Mouse (Mus musculus): ENCODE results near the gene D6Ertd527e.

The D6Ertd527e gene

GRCm38 (mm10) chr6:87112125-87112524 is 7.6 kb downstream of the D6Ertd527e start:
- DNase-seq: no peak

GRCm38 (mm10) chr6:87115981-87116380 is 11.4 kb downstream of the D6Ertd527e start:
- DNase-seq: no peak

GRCm38 (mm10) chr6:87116596-87116995 is 12.1 kb downstream of the D6Ertd527e start:
- DNase-seq: no peak

- no peak for DNase-seq
These were observed 14.7 kb downstream of the D6Ertd527e start for GRCm38 (mm10) chr6:87119066-87119837.

- no peak for DNase-seq
These were observed 15.4 kb downstream of the D6Ertd527e start for GRCm38 (mm10) chr6:87119975-87120374.

- DNase-seq: no peak
These were observed 16.1 kb downstream of the D6Ertd527e start for GRCm38 (mm10) chr6:87120661-87121060.

- no peak for DNase-seq
These were observed 17.4 kb downstream of the D6Ertd527e start for GRCm38 (mm10) chr6:87121961-87122360.

GRCm38 (mm10) chr6:87123406-87123805 is 18.9 kb downstream of the D6Ertd527e start:
- DNase-seq: no peak

- no peak for DNase-seq
These were observed 19.4 kb downstream of the D6Ertd527e start for GRCm38 (mm10) chr6:87123973-87124372.

GRCm38 (mm10) chr6:87127049-87127753 is 22.7 kb downstream of the D6Ertd527e start:
- no peak for DNase-seq

- no peak for DNase-seq
These were observed 25.3 kb downstream of the D6Ertd527e start for GRCm38 (mm10) chr6:87129861-87130260.

- DNase-seq: no peak
These were observed 26.1 kb downstream of the D6Ertd527e start for GRCm38 (mm10) chr6:87130628-87131027.

- no peak for DNase-seq
These were observed 26.5 kb downstream of the D6Ertd527e start for GRCm38 (mm10) chr6:87131078-87131477.

GRCm38 (mm10) chr6:87133520-87133919 is 29.0 kb downstream of the D6Ertd527e start:
- DNase-seq: no peak

- DNase-seq: no peak
These were observed 29.5 kb downstream of the D6Ertd527e start for GRCm38 (mm10) chr6:87133966-87134546.

- no peak for DNase-seq
These were observed 33.9 kb downstream of the D6Ertd527e start for GRCm38 (mm10) chr6:87138479-87138878.

GRCm38 (mm10) chr6:87139796-87140553 is 35.4 kb downstream of the D6Ertd527e start:
- DNase-seq: no peak

- DNase-seq: no peak
These were observed 37.7 kb downstream of the D6Ertd527e start for GRCm38 (mm10) chr6:87142239-87142638.

- no peak for DNase-seq
These were observed 39.0 kb downstream of the D6Ertd527e start for GRCm38 (mm10) chr6:87143594-87143993.

GRCm38 (mm10) chr6:87147921-87148320 is 43.4 kb downstream of the D6Ertd527e start:
- no peak for DNase-seq

- DNase-seq: no peak
These were observed 45.9 kb downstream of the D6Ertd527e start for GRCm38 (mm10) chr6:87150471-87150870.

- DNase-seq: no peak
These were observed 46.9 kb downstream of the D6Ertd527e start for GRCm38 (mm10) chr6:87151427-87151826.
